Mouse (Mus musculus) liver, embryonic 12.5 days (tissue): Measurements from ENCODE around the gene Ubtd1. TPM values are rescaled to one million over a fixed set of nuclear protein-coding genes. Genes with fewer than 3 reads are reported as not detected.
A peak's percentile ranks its signal among the peaks of the same experiment; 100 is the strongest.

ENCODE experiments used
- ATAC-seq: fragments of 200-750 bp; cut with Nextera tagmentation; 2 replicates; pipeline ENCODE4 v1.8.0; 2017; ENCODE audit warnings: moderate number of reproducible peaks, mild to moderate bottlenecking, moderate library complexity
- H3K27ac ChIP-seq: fragments of 300-500 bp; sonication (generic); 2 replicates; pipeline ENCODE4 v1.5.1; 2016; ENCODE audit warnings: mild to moderate bottlenecking
- H3K27me3 ChIP-seq: fragments of 300-500 bp; sonication (generic); replicated peaks from 2 replicates; pipeline ENCODE4 v1.6.1; 2016; ENCODE audit warnings: mild to moderate bottlenecking, moderate library complexity
- H3K36me3 ChIP-seq: fragments of 300-500 bp; sonication (generic); 2 replicates; pipeline ENCODE4 v1.6.1; 2016; ENCODE audit warnings: mild to moderate bottlenecking, moderate library complexity
- H3K4me1 ChIP-seq: fragments of 300-500 bp; sonication (generic); 2 replicates; pipeline ENCODE4 v1.6.1; 2016
- H3K4me2 ChIP-seq: fragments of 300-500 bp; sonication (generic); 2 replicates; pipeline ENCODE4 v1.6.1; 2016; ENCODE audit warnings: mild to moderate bottlenecking, moderate library complexity
- H3K4me3 ChIP-seq: fragments of 300-500 bp; sonication (generic); 2 replicates; pipeline ENCODE4 v1.5.1; 2016; ENCODE audit warnings: mild to moderate bottlenecking, moderate library complexity
- H3K9ac ChIP-seq: fragments of 300-500 bp; sonication (generic); 2 replicates; pipeline ENCODE4 v1.6.1; 2016; ENCODE audit warnings: mild to moderate bottlenecking, moderate library complexity
- H3K9me3 ChIP-seq: fragments of 300-500 bp; sonication (generic); replicated peaks from 2 replicates; pipeline ENCODE4 v1.6.1; 2016; ENCODE audit warnings: mild to moderate bottlenecking, moderate library complexity
- WGBS: fragments of 180-500 bp; shearing (Covaris S2); methylation state at CpG from one replicate; pipeline ENCODE4 v1.1.7; 2016; ENCODE audit not compliant: insufficient replicate concordance; 5-methylcytosine and 5-hydroxymethylcytosine counted together
- polyA plus RNA-seq: library from polyadenylated mRNA; unstranded; fragments of >200 nt; fragmentation: Nextera tagmentation; extraction: Ambion mirVana; gene quantifications from 2 replicates; pipeline ENCODE4 v1.2.1, GENCODE M21; 2016

Gene Ubtd1
- 5.6 and 5.7 TPM in 2 replicates for polyA plus RNA-seq

- Histone ChIP-seq H3K27ac (peak within 1 kb of the TSS; percentile 87), H3K4me2 (peak within 1 kb of the TSS; percentile 99), H3K36me3 (peaks cover 8% of the 10 kb centered on the region), H3K27me3 (peaks cover 25% of the 10 kb centered on the region), H3K4me1 (peaks cover 41% of the 10 kb centered on the region), H3K4me3 (peak within 1 kb of the TSS; percentile 86), H3K9me3 (no peaks in the 10 kb centered on the region), H3K9ac (peak within 1 kb of the TSS; percentile 83)
- WGBS = 0% methylated on average over 31 of the region's 33 CpGs
- ATAC-seq = no peak
Observed at GRCm38 (mm10) chr19:41981595-41981927, at the start of gene Ubtd1. Gene Ubtd1, plus strand, starts transcription at chr19:41981763.

GRCm38 (mm10) chr19:41932686-41933085 is 48.9 kb upstream of the Ubtd1 start:
- peak overlapping the region; percentile 84 for H3K9ac ChIP-seq
- WGBS = under 1% methylated on average over 28 of the region's 28 CpGs
- H3K4me3 ChIP-seq = peak overlapping the region; percentile 93
- peaks cover 53% of the 10 kb centered on the region for H3K36me3 ChIP-seq
- no peaks in the 10 kb centered on the region for H3K27me3 ChIP-seq
- peaks cover 24% of the 10 kb centered on the region for H3K4me1 ChIP-seq
- peak; percentile 16 for ATAC-seq
- no peaks in the 10 kb centered on the region for H3K9me3 ChIP-seq
- H3K4me2 ChIP-seq = peak overlapping the region; percentile 80
- H3K27ac ChIP-seq = peak overlapping the region; percentile 74

GRCm38 (mm10) chr19:41933179-41934086 is 48.1 kb upstream of the Ubtd1 start, which contains the start of the genes Exosc1 and Zdhhc16:
Gene Exosc1, minus strand, starts transcription at chr19:41933423.
Gene Zdhhc16, plus strand, starts transcription at chr19:41933480.
- no peaks in the 10 kb centered on the region for H3K9me3 ChIP-seq
- H3K36me3 ChIP-seq = peaks cover 53% of the 10 kb centered on the region
- peak within 1 kb of the TSS; percentile 84 for H3K9ac ChIP-seq
- no peaks in the 10 kb centered on the region for H3K27me3 ChIP-seq
- H3K4me2 ChIP-seq = peak within 1 kb of the TSS; percentile 80
- H3K4me3 ChIP-seq = peak within 1 kb of the TSS; percentile 93
- ATAC-seq = peak; percentile 99
- WGBS = under 1% methylated on average over 47 of the region's 47 CpGs
- H3K4me1 ChIP-seq = peaks cover 24% of the 10 kb centered on the region
- peak within 1 kb of the TSS; percentile 74 for H3K27ac ChIP-seq

GRCm38 (mm10) chr19:41934124-41934523 is 47.4 kb upstream of the Ubtd1 start:
- no peaks in the 10 kb centered on the region for H3K9me3 ChIP-seq
- H3K9ac ChIP-seq = peak overlapping the region; percentile 84
- H3K36me3 ChIP-seq = peaks cover 52% of the 10 kb centered on the region
- H3K4me3 ChIP-seq = peak overlapping the region; percentile 93
- H3K4me2 ChIP-seq = peak overlapping the region; percentile 80
- H3K4me1 ChIP-seq = peaks cover 24% of the 10 kb centered on the region
- WGBS = 39% methylated on average over 6 of the region's 6 CpGs
- ATAC-seq = no peak
- H3K27ac ChIP-seq = peak overlapping the region; percentile 72
- H3K27me3 ChIP-seq = no peaks in the 10 kb centered on the region

GRCm38 (mm10) chr19:41935921-41936320 is 45.6 kb upstream of the Ubtd1 start:
- peaks cover 54% of the 10 kb centered on the region for H3K36me3 ChIP-seq
- 66% methylated on average over 1 of the region's 1 CpGs for WGBS

GRCm38 (mm10) chr19:41938539-41938938 is 43.0 kb upstream of the Ubtd1 start:
- Histone ChIP-seq H3K4me1 (peaks cover 14% of the 10 kb centered on the region), H3K9me3 (no peaks in the 10 kb centered on the region), H3K36me3 (peaks cover 75% of the 10 kb centered on the region), H3K4me2 (no peak overlapping the region), H3K9ac (no peak overlapping the region), H3K27ac (no peak overlapping the region), H3K27me3 (no peaks in the 10 kb centered on the region), H3K4me3 (no peak overlapping the region)
- WGBS = 76% methylated on average over 5 of the region's 5 CpGs
- ATAC-seq = no peak

More at GRCm38 (mm10) chr19:41935921-41936320, 45.6 kb upstream of the Ubtd1 start:
- no peaks in the 10 kb centered on the region for H3K9me3 ChIP-seq
- H3K4me1 ChIP-seq = peaks cover 24% of the 10 kb centered on the region
- ATAC-seq = no peak
- no peaks in the 10 kb centered on the region for H3K27me3 ChIP-seq
- H3K9ac ChIP-seq = no peak overlapping the region
- H3K4me2 ChIP-seq = no peak overlapping the region
- H3K27ac ChIP-seq = no peak overlapping the region
- H3K4me3 ChIP-seq = no peak overlapping the region

GRCm38 (mm10) chr19:41943841-41944240 is 37.7 kb upstream of the Ubtd1 start:
- Histone ChIP-seq H3K4me1 (no peaks in the 10 kb centered on the region), H3K4me2 (no peak overlapping the region), H3K36me3 (peaks cover 98% of the 10 kb centered on the region), H3K4me3 (no peak overlapping the region), H3K9me3 (no peaks in the 10 kb centered on the region), H3K27me3 (no peaks in the 10 kb centered on the region), H3K27ac (no peak overlapping the region), H3K9ac (no peak overlapping the region)
- ATAC-seq = no peak
- 78% methylated on average over 7 of the region's 7 CpGs for WGBS

- H3K9me3 ChIP-seq = no peaks in the 10 kb centered on the region
- H3K27ac ChIP-seq = no peak overlapping the region
- H3K27me3 ChIP-seq = no peaks in the 10 kb centered on the region
- WGBS = 78% methylated on average over 4 of the region's 4 CpGs
- no peaks in the 10 kb centered on the region for H3K4me1 ChIP-seq
- no peak for ATAC-seq
- H3K36me3 ChIP-seq = peaks cover 99% of the 10 kb centered on the region
- no peak overlapping the region for H3K4me3 ChIP-seq
- no peak overlapping the region for H3K4me2 ChIP-seq
- no peak overlapping the region for H3K9ac ChIP-seq
Observed at GRCm38 (mm10) chr19:41952287-41952686, 29.3 kb upstream of the Ubtd1 start.

GRCm38 (mm10) chr19:41953574-41953973 is 28.0 kb upstream of the Ubtd1 start:
- WGBS = 82% methylated on average over 3 of the region's 3 CpGs
- no peak overlapping the region for H3K4me3 ChIP-seq
- H3K9me3 ChIP-seq = no peaks in the 10 kb centered on the region
- H3K27ac ChIP-seq = no peak overlapping the region
- H3K27me3 ChIP-seq = no peaks in the 10 kb centered on the region
- ATAC-seq = no peak
- H3K36me3 ChIP-seq = peaks cover 99% of the 10 kb centered on the region
- no peaks in the 10 kb centered on the region for H3K4me1 ChIP-seq
- no peak overlapping the region for H3K4me2 ChIP-seq
- H3K9ac ChIP-seq = no peak overlapping the region

GRCm38 (mm10) chr19:41969618-41970017 is 11.9 kb upstream of the Ubtd1 start:
- Histone ChIP-seq H3K4me3 (no peak overlapping the region), H3K4me1 (no peaks in the 10 kb centered on the region), H3K27ac (no peak overlapping the region), H3K4me2 (no peak overlapping the region), H3K27me3 (no peaks in the 10 kb centered on the region), H3K9me3 (no peaks in the 10 kb centered on the region), H3K9ac (no peak overlapping the region), H3K36me3 (peaks cover 61% of the 10 kb centered on the region)
- no peak for ATAC-seq
- WGBS = 87% methylated on average over 7 of the region's 7 CpGs

- 73% methylated on average over 13 of the region's 13 CpGs for WGBS
- Histone ChIP-seq H3K27me3 (no peaks in the 10 kb centered on the region), H3K4me1 (peaks cover 12% of the 10 kb centered on the region), H3K9ac (no peak overlapping the region), H3K36me3 (peaks cover 32% of the 10 kb centered on the region), H3K27ac (no peak overlapping the region), H3K9me3 (no peaks in the 10 kb centered on the region), H3K4me2 (no peak overlapping the region), H3K4me3 (no peak overlapping the region)
- no peak for ATAC-seq
Observed at GRCm38 (mm10) chr19:41973891-41974794, 7.4 kb upstream of the Ubtd1 start.
